Mouse (Mus musculus) liver, embryonic 12.5 days (tissue): ENCODE data around the gene Rad9b. TPM values are rescaled to one million over a fixed set of nuclear protein-coding genes. Genes with fewer than 3 reads are reported as not detected.

ENCODE experiments used
- ATAC-seq: fragments of 200-750 bp; cut with Nextera tagmentation; 2 replicates; pipeline ENCODE4 v1.8.0; 2017; ENCODE audit warnings: moderate number of reproducible peaks, mild to moderate bottlenecking, moderate library complexity
- H3K27ac ChIP-seq: fragments of 300-500 bp; sonication (generic); 2 replicates; pipeline ENCODE4 v1.5.1; 2016; ENCODE audit warnings: mild to moderate bottlenecking
- H3K27me3 ChIP-seq: fragments of 300-500 bp; sonication (generic); replicated peaks from 2 replicates; pipeline ENCODE4 v1.6.1; 2016; ENCODE audit warnings: mild to moderate bottlenecking, moderate library complexity
- H3K36me3 ChIP-seq: fragments of 300-500 bp; sonication (generic); 2 replicates; pipeline ENCODE4 v1.6.1; 2016; ENCODE audit warnings: mild to moderate bottlenecking, moderate library complexity
- H3K4me1 ChIP-seq: fragments of 300-500 bp; sonication (generic); 2 replicates; pipeline ENCODE4 v1.6.1; 2016
- H3K4me2 ChIP-seq: fragments of 300-500 bp; sonication (generic); 2 replicates; pipeline ENCODE4 v1.6.1; 2016; ENCODE audit warnings: mild to moderate bottlenecking, moderate library complexity
- H3K4me3 ChIP-seq: fragments of 300-500 bp; sonication (generic); 2 replicates; pipeline ENCODE4 v1.5.1; 2016; ENCODE audit warnings: mild to moderate bottlenecking, moderate library complexity
- H3K9ac ChIP-seq: fragments of 300-500 bp; sonication (generic); 2 replicates; pipeline ENCODE4 v1.6.1; 2016; ENCODE audit warnings: mild to moderate bottlenecking, moderate library complexity
- H3K9me3 ChIP-seq: fragments of 300-500 bp; sonication (generic); replicated peaks from 2 replicates; pipeline ENCODE4 v1.6.1; 2016; ENCODE audit warnings: mild to moderate bottlenecking, moderate library complexity
- WGBS: fragments of 180-500 bp; shearing (Covaris S2); methylation state at CpG from one replicate; pipeline ENCODE4 v1.1.7; 2016; ENCODE audit not compliant: insufficient replicate concordance; 5-methylcytosine and 5-hydroxymethylcytosine counted together
- polyA plus RNA-seq: library from polyadenylated mRNA; unstranded; fragments of >200 nt; fragmentation: Nextera tagmentation; extraction: Ambion mirVana; gene quantifications from 2 replicates; pipeline ENCODE4 v1.2.1, GENCODE M21; 2016

The Rad9b gene
- polyA plus RNA-seq, 1 experiment from 2014 or later = 6.1 TPM

- ATAC-seq = no peak
- WGBS = 67% methylated on average over 6 of the region's 6 CpGs
- peaks cover 24% of the 10 kb centered on the region for H3K36me3 ChIP-seq
- H3K4me3 ChIP-seq = no peak overlapping the region
- H3K27me3 ChIP-seq = no peaks in the 10 kb centered on the region
- no peak overlapping the region for H3K27ac ChIP-seq
- H3K9me3 ChIP-seq = no peaks in the 10 kb centered on the region
- no peak overlapping the region for H3K4me2 ChIP-seq
- H3K9ac ChIP-seq = no peak overlapping the region
- peaks cover 42% of the 10 kb centered on the region for H3K4me1 ChIP-seq
These were observed 49.5 kb downstream of the Rad9b start for GRCm38 (mm10) chr5:122304541-122304940.

- H3K36me3 ChIP-seq = peaks cover 21% of the 10 kb centered on the region
- no peak overlapping the region for H3K4me3 ChIP-seq
- no peaks in the 10 kb centered on the region for H3K9me3 ChIP-seq
- no peak overlapping the region for H3K9ac ChIP-seq
- H3K4me1 ChIP-seq = peaks cover 42% of the 10 kb centered on the region
- 82% methylated on average over 7 of the region's 7 CpGs for WGBS
- no peak overlapping the region for H3K4me2 ChIP-seq
- H3K27me3 ChIP-seq = no peaks in the 10 kb centered on the region
- H3K27ac ChIP-seq = no peak overlapping the region
- no peak for ATAC-seq
These were observed 50.1 kb downstream of the Rad9b start for GRCm38 (mm10) chr5:122303937-122304336.

DNA sequence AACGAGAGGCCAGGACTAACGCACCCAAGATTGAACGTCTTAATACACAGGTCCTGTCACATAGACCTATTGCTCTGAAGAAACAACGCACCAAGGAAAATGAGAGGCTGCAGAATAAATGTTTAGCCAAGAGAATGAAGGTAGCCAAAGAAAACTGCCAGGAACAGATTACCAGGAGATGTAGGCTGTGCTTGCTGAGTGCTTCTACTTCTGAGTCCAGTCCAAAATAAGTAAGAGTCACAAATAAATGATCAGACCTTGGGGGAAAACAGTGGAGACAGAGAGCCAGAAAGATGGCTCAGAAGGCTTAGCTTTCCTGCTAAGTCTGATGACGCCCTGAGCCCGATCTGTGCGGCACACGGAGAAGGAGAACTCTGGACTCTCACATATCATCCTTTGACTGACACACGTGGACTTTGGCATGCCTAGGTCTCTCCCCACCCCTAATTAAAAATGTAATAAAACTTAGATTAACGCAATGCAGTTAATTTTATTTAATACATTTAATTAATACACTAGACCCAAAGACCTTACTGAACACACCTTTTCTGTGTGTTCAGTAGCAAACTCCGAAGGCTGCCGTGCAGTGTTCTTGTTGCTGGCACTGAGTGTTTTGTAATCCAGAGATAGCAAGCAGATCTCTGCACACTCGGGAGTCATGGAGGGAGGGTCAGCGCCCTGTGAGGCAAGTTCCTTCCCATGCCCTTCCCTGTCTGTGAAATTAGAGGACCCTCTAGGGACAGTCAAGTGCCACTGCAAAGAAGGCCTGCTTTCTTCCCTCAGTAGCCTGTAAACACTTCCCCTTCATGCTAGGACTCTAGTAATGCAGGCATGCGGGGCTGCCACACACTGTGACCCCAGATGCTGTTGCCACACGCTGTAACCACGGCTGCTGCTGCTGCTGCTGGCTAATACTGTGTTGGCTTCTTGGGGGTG, 51.0 kb downstream of the Rad9b start:
- Histone ChIP-seq H3K27ac (no peak overlapping the region), H3K9me3 (no peaks in the 10 kb centered on the region), H3K4me3 (no peak overlapping the region), H3K27me3 (no peaks in the 10 kb centered on the region), H3K4me1 (peaks cover 46% of the 10 kb centered on the region), H3K4me2 (no peak overlapping the region), H3K36me3 (peaks cover 14% of the 10 kb centered on the region), H3K9ac (no peak overlapping the region)
- no peak; the same call in 1 of the 2 replicates for ATAC-seq
- WGBS = 54% methylated on average over 17 of the region's 17 CpGs

GRCm38 (mm10) chr5:122300071-122300518, 53.9 kb downstream of the Rad9b start:
- Histone ChIP-seq H3K4me1 (peaks cover 43% of the 10 kb centered on the region), H3K9ac (no peak overlapping the region), H3K4me2 (no peak overlapping the region), H3K4me3 (no peak overlapping the region), H3K27me3 (no peaks in the 10 kb centered on the region), H3K27ac (no peak overlapping the region), H3K36me3 (0 out of 2 replicates have a peak, but pooled peaks cover 6% of the 10 kb centered on the region), H3K9me3 (no peaks in the 10 kb centered on the region)
- ATAC-seq = no peak
- WGBS = 86% methylated on average over 6 of the region's 6 CpGs

GRCm38 (mm10) chr5:122295113-122295935, 58.7 kb downstream of the Rad9b start:
- Histone ChIP-seq H3K9ac (no peak overlapping the region), H3K4me2 (no peak overlapping the region), H3K36me3 (0 out of 2 replicates have a peak, but pooled peaks cover 6% of the 10 kb centered on the region), H3K27me3 (no peaks in the 10 kb centered on the region), H3K9me3 (no peaks in the 10 kb centered on the region), H3K27ac (no peak overlapping the region), H3K4me1 (peaks cover 45% of the 10 kb centered on the region), H3K4me3 (no peak overlapping the region)
- WGBS = 77% methylated on average over 14 of the region's 14 CpGs
- ATAC-seq = no peak

GRCm38 (mm10) chr5:122294219-122294735, 59.8 kb downstream of the Rad9b start:
- whole genome bisulfite sequencing = 78% methylated on average over 3 of the region's 3 CpGs

DNA sequence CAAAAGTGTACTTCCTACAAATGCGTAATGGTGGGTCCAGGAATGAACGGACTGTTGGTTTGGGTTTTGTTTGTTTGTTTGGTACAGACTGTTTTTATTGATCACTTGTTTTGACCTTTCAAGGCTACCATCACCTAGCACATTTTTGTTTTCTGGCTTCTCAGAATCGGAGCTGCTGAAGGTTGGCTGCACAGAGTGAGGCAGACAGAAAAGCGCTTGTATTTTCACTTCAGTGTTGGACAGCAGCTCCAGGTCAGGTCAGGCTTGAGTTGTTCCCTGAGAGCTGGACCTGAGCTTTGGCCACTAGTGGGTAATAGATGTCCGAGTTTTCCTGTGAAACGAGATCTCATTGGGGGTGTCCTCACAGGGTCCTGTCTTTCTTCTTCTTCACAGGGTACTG, 60.9 kb downstream of the Rad9b start:
- Histone ChIP-seq H3K4me1 (peaks cover 53% of the 10 kb centered on the region), H3K4me2 (no peak overlapping the region), H3K27ac (no peak overlapping the region), H3K9ac (no peak overlapping the region), H3K4me3 (no peak overlapping the region), H3K36me3 (peaks cover 20% of the 10 kb centered on the region), H3K9me3 (no peaks in the 10 kb centered on the region), H3K27me3 (no peaks in the 10 kb centered on the region)
- WGBS = 83% methylated on average over 6 of the region's 6 CpGs
- ATAC-seq = no peak

More at GRCm38 (mm10) chr5:122294219-122294735, 59.8 kb downstream of the Rad9b start:
- Histone ChIP-seq H3K27me3 (no peaks in the 10 kb centered on the region), H3K4me3 (no peak overlapping the region), H3K9me3 (no peaks in the 10 kb centered on the region), H3K4me1 (peaks cover 47% of the 10 kb centered on the region), H3K4me2 (no peak overlapping the region), H3K36me3 (peaks cover 9% of the 10 kb centered on the region), H3K9ac (no peak overlapping the region), H3K27ac (no peak overlapping the region)
- ATAC-seq = no peak

GRCm38 (mm10) chr5:122291553-122292339, 62.3 kb downstream of the Rad9b start:
- Histone ChIP-seq H3K4me2 (peak overlapping the region; percentile 64), H3K4me1 (peaks cover 66% of the 10 kb centered on the region), H3K9me3 (no peaks in the 10 kb centered on the region), H3K36me3 (peaks cover 28% of the 10 kb centered on the region), H3K4me3 (peak overlapping the region; percentile 12; the same call in 1 of the 2 replicates), H3K27ac (peak overlapping the region; percentile 75), H3K9ac (peak overlapping the region; percentile 50; the same call in 1 of the 2 replicates), H3K27me3 (no peaks in the 10 kb centered on the region)
- ATAC-seq = no peak
- 59% methylated on average over 17 of the region's 17 CpGs for WGBS

DNA sequence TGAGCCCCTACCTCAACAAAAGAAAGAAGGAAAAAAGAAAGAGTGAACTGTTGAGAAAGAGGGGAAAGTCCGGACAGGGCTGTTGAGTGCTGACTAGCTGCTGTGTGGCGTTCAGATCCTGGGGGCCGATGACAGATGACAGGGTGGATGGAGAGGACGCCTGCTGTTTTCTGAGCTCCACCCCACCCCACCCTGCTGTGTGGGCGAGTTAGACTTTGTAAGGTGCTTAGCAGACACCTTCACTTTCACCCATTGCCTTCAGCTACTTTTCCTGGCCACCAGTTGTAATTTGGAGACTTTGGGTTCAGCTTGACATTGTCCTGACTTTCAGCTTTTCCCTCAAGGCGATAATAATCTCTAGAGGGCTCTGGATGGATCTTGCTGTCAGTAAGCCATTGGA, 62.9 kb downstream of the Rad9b start:
- peak overlapping the region; percentile 12; the same call in 1 of the 2 replicates for H3K4me3 ChIP-seq
- peaks cover 72% of the 10 kb centered on the region for H3K4me1 ChIP-seq
- ATAC-seq = peak; percentile 89
- H3K36me3 ChIP-seq = peaks cover 28% of the 10 kb centered on the region
- peak overlapping the region; percentile 75 for H3K27ac ChIP-seq
- peak overlapping the region; percentile 64 for H3K4me2 ChIP-seq
- peak overlapping the region; percentile 50 for H3K9ac ChIP-seq
- 29% methylated on average over 6 of the region's 6 CpGs for WGBS
- H3K9me3 ChIP-seq = no peaks in the 10 kb centered on the region
- no peaks in the 10 kb centered on the region for H3K27me3 ChIP-seq

GRCm38 (mm10) chr5:122288147-122288811, 65.8 kb downstream of the Rad9b start:
- Histone ChIP-seq H3K27ac (no peak overlapping the region), H3K36me3 (peaks cover 28% of the 10 kb centered on the region), H3K4me3 (no peak overlapping the region), H3K4me1 (peaks cover 81% of the 10 kb centered on the region), H3K4me2 (no peak overlapping the region), H3K27me3 (no peaks in the 10 kb centered on the region), H3K9ac (no peak overlapping the region), H3K9me3 (no peaks in the 10 kb centered on the region)
- 81% methylated on average over 4 of the region's 4 CpGs for WGBS
- no peak for ATAC-seq

GRCm38 (mm10) chr5:122287026-122287425, 67.0 kb downstream of the Rad9b start:
- 50% methylated on average over 4 of the region's 4 CpGs for WGBS
- H3K9ac ChIP-seq = no peak overlapping the region
- no peak for ATAC-seq
- 0 out of 2 replicates have a peak overlapping the region, but pooled peaks have one; percentile 7 for H3K4me2 ChIP-seq
- no peak overlapping the region for H3K4me3 ChIP-seq
- H3K9me3 ChIP-seq = no peaks in the 10 kb centered on the region
- peaks cover 70% of the 10 kb centered on the region for H3K4me1 ChIP-seq
- H3K27ac ChIP-seq = no peak overlapping the region
- H3K27me3 ChIP-seq = no peaks in the 10 kb centered on the region
- H3K36me3 ChIP-seq = peaks cover 28% of the 10 kb centered on the region
